Mouse (Mus musculus): ENCODE measurements around the gene Xrcc5. TPM values are rescaled to one million over a fixed set of nuclear protein-coding genes. Genes with fewer than 3 reads are reported as not detected.

Xrcc5 gene
- total and polyA plus RNA-seq, 3 experiments = 53.4 to 83.5 (median 60.3) TPM

DNA sequence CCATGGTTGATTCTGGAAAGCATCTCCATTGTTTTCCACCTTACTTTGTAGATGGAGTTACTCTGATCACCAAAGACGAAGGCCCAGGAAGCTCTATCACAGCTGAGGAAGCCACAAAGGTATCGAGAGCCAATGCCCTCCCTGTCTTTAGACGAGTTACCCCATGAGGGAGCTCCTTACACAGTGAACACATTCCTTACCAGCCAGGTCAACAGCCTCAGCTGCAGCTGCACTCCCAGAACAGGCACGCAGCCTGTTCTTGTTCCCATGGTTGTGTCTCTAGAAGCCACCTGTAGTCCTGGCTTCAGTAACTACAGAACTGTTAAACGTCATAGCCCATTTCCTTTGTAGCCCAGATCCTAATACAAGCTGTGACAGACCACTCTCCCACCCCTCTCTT lies 76.4 kb downstream of the Xrcc5 start:
- Histone ChIP-seq H3K36me3 (replicated peaks in 1 of 2; ENCODE audit: control insufficient read depth in 1 of 2, insufficient read depth in 1 of 2, low read length in 1 of 2) (peaks cover 30 to 90% of the 10 kb centered on the region in 2 experiments), H3K79me2 (replicated peaks; ENCODE audit: control insufficient read depth, extremely low read depth, insufficient read depth, poor library complexity, severe bottlenecking) (no peaks in the 10 kb centered on the region), H3K27me3 (replicated peaks) (no peaks in the 10 kb centered on the region), H3K4me2 (ENCODE audit: insufficient read depth, low read depth, poor library complexity, severe bottlenecking) (no peak overlapping the region), H3K9me3 (replicated peaks; ENCODE audit: low read length) (peaks cover 5% of the 10 kb centered on the region), H3K4me1 (ENCODE audit: control insufficient read depth in 1 of 2, insufficient read depth in 2 of 2) (no peaks in the 10 kb centered on the region), H3K27ac (ENCODE audit: insufficient read depth, low read depth) (no peak overlapping the region), H3K9ac (ENCODE audit: insufficient read depth, low read depth) (no peak overlapping the region), H3K4me3 (replicated peaks in 1 of 3; ENCODE audit: low read depth in 2 of 3, low read length in 2 of 3, poor library complexity in 1 of 3) (no peak overlapping the region)
- in situ Hi-C loops (cut with MboI; ENCODE audit: low pct_ligation_motif_present, low pct_unique_long_range_greater_than_20kb, low sequenced_read_pairs) = no loop called here
- no peak for TF ChIP-seq MAFK (IDR thresholded peaks at IDR 0.05; ENCODE audit: insufficient replicate concordance, low read length)
- no peak for TF ChIP-seq ZNF384 (IDR thresholded peaks at IDR 0.05; ENCODE audit: low read depth, low read length)
- no peak for TF ChIP-seq USF1 (IDR thresholded peaks at IDR 0.05; ENCODE audit: low read depth, low read length)
- no peak for TF ChIP-seq NRF1 (IDR thresholded peaks at IDR 0.05; ENCODE audit: low read depth, low read length)
- dilution Hi-C loops (cut with MboI; ENCODE audit: extremely low pct_ligation_motif_present, extremely low pct_unique_long_range_greater_than_20kb, low sequenced_read_pairs) = no loop called here
- DNase-seq (ENCODE audit: extremely low read depth) = no peak

- dilution Hi-C loops (cut with MboI; ENCODE audit: extremely low pct_ligation_motif_present, extremely low pct_unique_long_range_greater_than_20kb, low sequenced_read_pairs) (no loop called here), in situ Hi-C loops (cut with MboI; ENCODE audit: low pct_ligation_motif_present, low pct_unique_long_range_greater_than_20kb, low sequenced_read_pairs) (no loop called here)
- no peak for DNase-seq (ENCODE audit: extremely low read depth)
- H3K27me3 ChIP-seq (replicated peaks) = no peaks in the 10 kb centered on the region
- H3K4me2 ChIP-seq (ENCODE audit: insufficient read depth, low read depth, poor library complexity, severe bottlenecking) = no peak overlapping the region
- H3K4me1 ChIP-seq (ENCODE audit: control insufficient read depth in 1 of 2, insufficient read depth in 2 of 2) = no peaks in the 10 kb centered on the region
- peaks cover 33 to 87% of the 10 kb centered on the region in 2 experiments for H3K36me3 ChIP-seq (replicated peaks in 1 of 2; ENCODE audit: control insufficient read depth in 1 of 2, insufficient read depth in 1 of 2, low read length in 1 of 2)
- no peak overlapping the region for H3K9ac ChIP-seq (ENCODE audit: insufficient read depth, low read depth)
- H3K79me2 ChIP-seq (replicated peaks; ENCODE audit: control insufficient read depth, extremely low read depth, insufficient read depth, poor library complexity, severe bottlenecking) = no peaks in the 10 kb centered on the region
- H3K9me3 ChIP-seq (replicated peaks; ENCODE audit: low read length) = no peaks in the 10 kb centered on the region
- no peak overlapping the region for H3K4me3 ChIP-seq (replicated peaks in 1 of 3; ENCODE audit: low read depth in 2 of 3, low read length in 2 of 3, poor library complexity in 1 of 3)
- H3K27ac ChIP-seq (ENCODE audit: insufficient read depth, low read depth) = no peak overlapping the region
- TF ChIP-seq ZC3H11A (IDR thresholded peaks at IDR 0.05; ENCODE audit: low read depth, low read length) (no peak), ZKSCAN1 (IDR thresholded peaks at IDR 0.05; ENCODE audit: borderline replicate concordance, low read depth, low read length) (no peak), MAX (IDR thresholded peaks at IDR 0.05; ENCODE audit: low read length) (no peak), POLR2AphosphoS2 (IDR thresholded peaks at IDR 0.05; ENCODE audit: low read depth, low read length) (no peak), IRF4 (IDR thresholded peaks at IDR 0.05; ENCODE audit: low read depth, low read length) (no peak)
Measured at GRCm38 (mm10) chr1:72390420-72390819, 83.2 kb downstream of the Xrcc5 start.

- dilution Hi-C loops (cut with MboI; ENCODE audit: extremely low pct_ligation_motif_present, extremely low pct_unique_long_range_greater_than_20kb, low sequenced_read_pairs) (no loop called here), in situ Hi-C loops (cut with MboI; ENCODE audit: low pct_ligation_motif_present, low pct_unique_long_range_greater_than_20kb, low sequenced_read_pairs) (no loop called here)
- Histone ChIP-seq H3K4me3 (replicated peaks in 1 of 3; ENCODE audit: low read depth in 2 of 3, low read length in 2 of 3, poor library complexity in 1 of 3) (no peak overlapping the region), H3K79me2 (replicated peaks; ENCODE audit: control insufficient read depth, extremely low read depth, insufficient read depth, poor library complexity, severe bottlenecking) (no peaks in the 10 kb centered on the region), H3K9me3 (replicated peaks; ENCODE audit: low read length) (no peaks in the 10 kb centered on the region), H3K4me1 (ENCODE audit: control insufficient read depth in 1 of 2, insufficient read depth in 2 of 2) (peaks cover 0 to 7% of the 10 kb centered on the region in 2 experiments; a peak in 2 of 4 replicates), H3K9ac (ENCODE audit: insufficient read depth, low read depth) (no peak overlapping the region), H3K27me3 (replicated peaks) (no peaks in the 10 kb centered on the region), H3K36me3 (replicated peaks in 1 of 2; ENCODE audit: control insufficient read depth in 1 of 2, insufficient read depth in 1 of 2, low read length in 1 of 2) (peaks cover 12 to 36% of the 10 kb centered on the region in 2 experiments), H3K27ac (ENCODE audit: insufficient read depth, low read depth) (no peak overlapping the region), H3K4me2 (ENCODE audit: insufficient read depth, low read depth, poor library complexity, severe bottlenecking) (no peak overlapping the region)
- TF ChIP-seq TBP (conservative IDR thresholded peaks at IDR 0.05; ENCODE audit: low read depth, low read length) = no peak
- TF ChIP-seq E2F4 (IDR thresholded peaks at IDR 0.05; ENCODE audit: insufficient replicate concordance, low read depth, low read length) = no peak
- no peak for TF ChIP-seq USF1 (IDR thresholded peaks at IDR 0.05; ENCODE audit: low read depth, low read length)
- no peak for TF ChIP-seq MYC (IDR thresholded peaks at IDR 0.05; ENCODE audit: low read depth, low read length)
- no peak for TF ChIP-seq SMC3 (IDR thresholded peaks at IDR 0.05; ENCODE audit: low read depth, low read length)
- TF ChIP-seq GABPA (IDR thresholded peaks at IDR 0.05; ENCODE audit: insufficient replicate concordance, low read depth, low read length) = no peak
- no peak for TF ChIP-seq ZNF384 (IDR thresholded peaks at IDR 0.05; ENCODE audit: low read depth, low read length)
- TF ChIP-seq POLR2A (IDR thresholded peaks at IDR 0.05; ENCODE audit: low read depth, low read length) = no peak
- TF ChIP-seq ETS1 (conservative IDR thresholded peaks at IDR 0.05; ENCODE audit: low read depth, low read length) = no peak
- DNase-seq (ENCODE audit: extremely low read depth) = no peak
Measured at GRCm38 (mm10) chr1:72399720-72400401, 92.6 kb downstream of the Xrcc5 start.
